Mouse (Mus musculus): ENCODE data around the gene Hpca.

Gene Hpca

GRCm38 (mm10) chr4:129107348-129107899, 14.4 kb downstream of the Hpca start:
- no peak for DNase-seq

GRCm38 (mm10) chr4:129106073-129106472, 15.8 kb downstream of the Hpca start:
- no peak for DNase-seq

GRCm38 (mm10) chr4:129105356-129105755, 16.5 kb downstream of the Hpca start, which contains the start of gene Tmem54:
Tmem54 (plus strand) TSS chr4:129105548.
- DNase-seq, result peak in 1 of 2 experiments; percentile 34

GRCm38 (mm10) chr4:129102133-129102829, 19.6 kb downstream of the Hpca start:
- DNase-seq, result no peak

- DNase-seq, result no peak
Measured at GRCm38 (mm10) chr4:129097006-129097405, 24.8 kb downstream of the Hpca start.

- DNase-seq, result peak in 1 of 2 experiments; percentile 43
Measured at GRCm38 (mm10) chr4:129095276-129095675, 26.6 kb downstream of the Hpca start.

- no peak for DNase-seq
Measured at GRCm38 (mm10) chr4:129087850-129088249, 34.0 kb downstream of the Hpca start.

GRCm38 (mm10) chr4:129086078-129086477, 35.8 kb downstream of the Hpca start:
- peak; percentile 66 to 87 for DNase-seq

- DNase-seq, result no peak
Measured at GRCm38 (mm10) chr4:129084896-129085295, 36.9 kb downstream of the Hpca start.

- peak; percentile 76 to 84 for DNase-seq
Measured at GRCm38 (mm10) chr4:129082379-129083115, 39.3 kb downstream of the Hpca start.

GRCm38 (mm10) chr4:129081939-129082338, 39.9 kb downstream of the Hpca start:
- no peak for DNase-seq

- DNase-seq, result no peak
Measured at GRCm38 (mm10) chr4:129081512-129081911, 40.3 kb downstream of the Hpca start.

GRCm38 (mm10) chr4:129081041-129081440, 40.8 kb downstream of the Hpca start:
- no peak for DNase-seq

GRCm38 (mm10) chr4:129079126-129079525, 42.7 kb downstream of the Hpca start:
- DNase-seq, result no peak

- DNase-seq, result no peak
Measured at GRCm38 (mm10) chr4:129068848-129069247, 53.0 kb downstream of the Hpca start.

GRCm38 (mm10) chr4:129067638-129068415, 54.0 kb downstream of the Hpca start:
- no peak for DNase-seq

- DNase-seq, result no peak
Measured at GRCm38 (mm10) chr4:129065688-129066236, 56.1 kb downstream of the Hpca start.

GRCm38 (mm10) chr4:129062281-129063075, 59.4 kb downstream of the Hpca start:
- DNase-seq, result no peak

Data from kidney, postnatal 36 days (tissue).